Mouse (Mus musculus): ENCODE measurements around the gene Rasgrp3. TPM values are rescaled to one million over a fixed set of nuclear protein-coding genes. Genes with fewer than 3 reads are reported as not detected.
A peak's percentile ranks its signal among the peaks of the same experiment; 100 is the strongest.

The Rasgrp3 gene
- polyA plus RNA-seq, 1 experiment from 2014 or later, result 19.4 TPM

- DNase-seq (ENCODE audit: low spot score), result no peak
- no peak overlapping the region for H3K4me3 ChIP-seq (ENCODE audit: low read depth, low read length)
- no peak overlapping the region for H3K9ac ChIP-seq (ENCODE audit: low read length)
- ATAC-seq (replicated peaks; ENCODE audit: low FRiP score, low TSS enrichment, low read depth), result 0 out of 2 replicates have a peak, but pooled peaks have one; percentile 21
- H3K9me3 ChIP-seq (ENCODE audit: control insufficient read depth, low read length), result no peaks in the 10 kb centered on the region
- H3K4me1 ChIP-seq (replicated peaks; ENCODE audit: control insufficient read depth, insufficient read depth, low read length), result 0 out of 2 replicates have a peak, but pooled peaks cover 3% of the 10 kb centered on the region
- H3K36me3 ChIP-seq (ENCODE audit: control insufficient read depth, insufficient read depth, low read length), result peaks cover 14% of the 10 kb centered on the region
- WGBS, result 76% methylated on average over 12 of the region's 12 CpGs
- H3K4me2 ChIP-seq (ENCODE audit: low read length), result no peak overlapping the region
- no peaks in the 10 kb centered on the region for H3K27me3 ChIP-seq (replicated peaks; ENCODE audit: control insufficient read depth, insufficient read depth, low read length)
- no peak overlapping the region for H3K27ac ChIP-seq (ENCODE audit: low read depth)
Observed at GRCm38 (mm10) chr17:75534314-75535020, 98.8 kb downstream of the Rasgrp3 start.

DNA sequence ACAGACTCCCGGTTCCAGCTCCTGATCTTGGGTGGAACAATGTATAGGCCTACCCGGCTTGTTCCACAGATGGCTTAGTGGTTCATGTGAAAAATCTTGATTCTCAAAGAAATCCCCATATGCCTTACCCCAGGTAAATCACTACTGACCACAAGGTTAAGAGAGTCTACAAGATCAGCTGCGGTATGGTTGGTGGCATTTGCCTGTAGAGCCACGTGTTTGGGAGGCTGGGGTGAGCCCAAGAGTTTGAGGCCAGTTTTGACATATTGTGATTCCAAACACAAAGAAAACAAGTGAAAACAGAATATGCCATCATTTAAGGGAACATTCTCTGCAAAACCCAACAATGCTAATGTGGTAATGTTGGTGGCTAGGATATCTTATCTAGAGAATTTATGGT is 99.9 kb downstream of the Rasgrp3 start:
- WGBS, result 93% methylated on average over 4 of the region's 4 CpGs
- Histone ChIP-seq H3K4me1 (replicated peaks; ENCODE audit: control insufficient read depth, insufficient read depth, low read length) (0 out of 2 replicates have a peak, but pooled peaks cover 3% of the 10 kb centered on the region), H3K27ac (ENCODE audit: low read depth) (no peak overlapping the region), H3K9me3 (ENCODE audit: control insufficient read depth, low read length) (no peaks in the 10 kb centered on the region), H3K27me3 (replicated peaks; ENCODE audit: control insufficient read depth, insufficient read depth, low read length) (no peaks in the 10 kb centered on the region), H3K9ac (ENCODE audit: low read length) (no peak overlapping the region), H3K4me3 (ENCODE audit: low read depth, low read length) (no peak overlapping the region), H3K4me2 (ENCODE audit: low read length) (no peak overlapping the region), H3K36me3 (ENCODE audit: control insufficient read depth, insufficient read depth, low read length) (peaks cover 23% of the 10 kb centered on the region)
- DNase-seq (ENCODE audit: low spot score) (no peak), ATAC-seq (replicated peaks; ENCODE audit: low FRiP score, low TSS enrichment, low read depth) (no peak)

DNA sequence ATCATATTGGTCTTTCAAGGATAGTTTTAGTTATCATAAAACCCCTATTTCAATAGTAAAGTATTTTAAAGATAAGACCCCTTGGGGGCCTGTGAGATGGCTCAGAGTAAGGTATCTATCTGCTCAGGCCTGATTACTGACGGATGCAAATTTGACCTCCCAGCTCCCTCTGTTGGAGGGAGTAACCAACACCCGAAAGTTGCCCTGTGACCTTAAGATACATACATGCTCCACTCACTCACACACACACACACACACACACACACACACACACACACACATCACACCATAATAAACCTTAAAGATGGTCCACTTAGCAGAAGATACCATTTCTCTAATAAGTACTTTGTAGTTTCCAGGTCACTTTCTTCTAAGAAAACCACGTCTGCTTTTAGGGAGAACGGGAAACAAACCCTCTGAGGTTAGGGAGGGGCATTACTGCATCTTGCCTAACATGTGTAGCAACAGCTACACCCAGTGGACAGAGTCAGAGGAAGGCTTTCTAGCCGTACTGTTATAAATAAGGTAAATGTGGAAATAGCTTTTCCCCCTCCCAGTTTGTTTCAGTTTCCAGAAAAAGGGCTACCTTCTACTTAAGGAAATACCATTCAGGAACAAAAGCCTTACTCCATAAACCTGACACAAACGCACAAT is 100.8 kb downstream of the Rasgrp3 start:
- Histone ChIP-seq H3K36me3 (ENCODE audit: control insufficient read depth, insufficient read depth, low read length) (peaks cover 23% of the 10 kb centered on the region), H3K4me2 (ENCODE audit: low read length) (no peak overlapping the region), H3K27ac (ENCODE audit: low read depth) (no peak overlapping the region), H3K4me1 (replicated peaks; ENCODE audit: control insufficient read depth, insufficient read depth, low read length) (0 out of 2 replicates have a peak, but pooled peaks cover 3% of the 10 kb centered on the region), H3K4me3 (ENCODE audit: low read depth, low read length) (no peak overlapping the region), H3K9ac (ENCODE audit: low read length) (no peak overlapping the region), H3K27me3 (replicated peaks; ENCODE audit: control insufficient read depth, insufficient read depth, low read length) (no peaks in the 10 kb centered on the region), H3K9me3 (ENCODE audit: control insufficient read depth, low read length) (no peaks in the 10 kb centered on the region)
- whole genome bisulfite sequencing, result 19% methylated on average over 6 of the region's 6 CpGs
- ATAC-seq (replicated peaks; ENCODE audit: low FRiP score, low TSS enrichment, low read depth) (0 out of 2 replicates have a peak, but pooled peaks have one; percentile 48), DNase-seq (ENCODE audit: low spot score) (no peak)

GRCm38 (mm10) chr17:75537050-75537445 is 101.4 kb downstream of the Rasgrp3 start:
- Histone ChIP-seq H3K9ac (ENCODE audit: low read length) (no peak overlapping the region), H3K4me2 (ENCODE audit: low read length) (no peak overlapping the region), H3K4me3 (ENCODE audit: low read depth, low read length) (no peak overlapping the region), H3K27ac (ENCODE audit: low read depth) (no peak overlapping the region), H3K27me3 (replicated peaks; ENCODE audit: control insufficient read depth, insufficient read depth, low read length) (no peaks in the 10 kb centered on the region), H3K36me3 (ENCODE audit: control insufficient read depth, insufficient read depth, low read length) (peaks cover 27% of the 10 kb centered on the region), H3K9me3 (ENCODE audit: control insufficient read depth, low read length) (no peaks in the 10 kb centered on the region), H3K4me1 (replicated peaks; ENCODE audit: control insufficient read depth, insufficient read depth, low read length) (0 out of 2 replicates have a peak, but pooled peaks cover 3% of the 10 kb centered on the region)
- ATAC-seq (replicated peaks; ENCODE audit: low FRiP score, low TSS enrichment, low read depth) (no peak), DNase-seq (ENCODE audit: low spot score) (no peak)
- 52% methylated on average over 7 of the region's 7 CpGs for WGBS

- H3K27ac ChIP-seq (ENCODE audit: low read depth), result no peak overlapping the region
- no peaks in the 10 kb centered on the region for H3K27me3 ChIP-seq (replicated peaks; ENCODE audit: control insufficient read depth, insufficient read depth, low read length)
- peaks cover 37% of the 10 kb centered on the region for H3K36me3 ChIP-seq (ENCODE audit: control insufficient read depth, insufficient read depth, low read length)
- H3K9ac ChIP-seq (ENCODE audit: low read length), result no peak overlapping the region
- H3K4me1 ChIP-seq (replicated peaks; ENCODE audit: control insufficient read depth, insufficient read depth, low read length), result 0 out of 2 replicates have a peak, but pooled peaks cover 3% of the 10 kb centered on the region
- no peak for DNase-seq (ENCODE audit: low spot score)
- ATAC-seq (replicated peaks; ENCODE audit: low FRiP score, low TSS enrichment, low read depth), result no peak
- no peak overlapping the region for H3K4me2 ChIP-seq (ENCODE audit: low read length)
- no peak overlapping the region for H3K4me3 ChIP-seq (ENCODE audit: low read depth, low read length)
- WGBS, result 82% methylated on average over 12 of the region's 12 CpGs
- H3K9me3 ChIP-seq (ENCODE audit: control insufficient read depth, low read length), result no peaks in the 10 kb centered on the region
Observed at GRCm38 (mm10) chr17:75538431-75538830, 102.7 kb downstream of the Rasgrp3 start.

DNA sequence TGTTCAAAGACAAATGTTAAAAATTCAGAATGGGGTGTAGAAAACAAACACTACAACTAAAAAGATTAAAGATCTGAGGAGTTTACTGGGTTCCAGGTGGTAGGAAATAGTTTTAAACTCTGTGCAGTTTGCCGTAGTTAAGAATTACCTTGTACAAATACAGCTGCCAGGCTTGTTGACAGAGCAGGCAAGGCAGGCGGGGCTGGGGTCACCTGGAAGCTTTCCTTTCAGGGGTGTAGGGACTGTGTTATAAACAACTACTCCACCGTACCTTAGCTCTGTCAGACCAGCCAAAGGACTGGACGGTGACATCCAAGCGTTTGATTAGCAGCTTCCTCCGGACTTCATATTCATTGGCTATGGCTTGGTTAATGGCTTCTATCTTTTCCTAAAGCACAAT is 103.4 kb downstream of the Rasgrp3 start:
- 55% methylated on average over 6 of the region's 6 CpGs for whole genome bisulfite sequencing
- Histone ChIP-seq H3K9ac (ENCODE audit: low read length) (no peak overlapping the region), H3K4me3 (ENCODE audit: low read depth, low read length) (no peak overlapping the region), H3K27me3 (replicated peaks; ENCODE audit: control insufficient read depth, insufficient read depth, low read length) (no peaks in the 10 kb centered on the region), H3K36me3 (ENCODE audit: control insufficient read depth, insufficient read depth, low read length) (peaks cover 43% of the 10 kb centered on the region), H3K4me2 (ENCODE audit: low read length) (no peak overlapping the region), H3K27ac (ENCODE audit: low read depth) (no peak overlapping the region), H3K9me3 (ENCODE audit: control insufficient read depth, low read length) (no peaks in the 10 kb centered on the region), H3K4me1 (replicated peaks; ENCODE audit: control insufficient read depth, insufficient read depth, low read length) (0 out of 2 replicates have a peak, but pooled peaks cover 3% of the 10 kb centered on the region)
- no peak for ATAC-seq (replicated peaks; ENCODE audit: low FRiP score, low TSS enrichment, low read depth)
- no peak for DNase-seq (ENCODE audit: low spot score)

DNA sequence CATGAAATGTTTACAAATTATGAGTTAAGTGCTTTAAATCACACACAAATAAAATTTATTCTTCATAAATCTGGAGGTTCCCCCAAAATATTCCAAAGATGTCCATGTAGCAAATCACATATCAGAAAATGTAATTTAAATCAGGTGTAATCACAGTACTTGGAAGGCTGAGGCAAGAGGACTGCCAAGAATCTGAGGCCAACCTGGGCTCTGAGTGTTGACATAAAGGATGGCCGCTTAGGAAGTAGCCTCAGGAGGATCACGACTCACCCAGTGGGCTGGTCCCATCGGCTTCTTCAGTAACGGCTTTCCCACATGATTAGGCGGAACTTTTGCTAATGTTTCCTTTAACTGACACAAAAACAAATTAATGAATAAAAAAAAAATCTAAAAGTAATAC is 104.1 kb downstream of the Rasgrp3 start:
- H3K27ac ChIP-seq (ENCODE audit: low read depth), result no peak overlapping the region
- H3K4me3 ChIP-seq (ENCODE audit: low read depth, low read length), result no peak overlapping the region
- 0 out of 2 replicates have a peak, but pooled peaks cover 3% of the 10 kb centered on the region for H3K4me1 ChIP-seq (replicated peaks; ENCODE audit: control insufficient read depth, insufficient read depth, low read length)
- ATAC-seq (replicated peaks; ENCODE audit: low FRiP score, low TSS enrichment, low read depth) (no peak), DNase-seq (ENCODE audit: low spot score) (no peak)
- peaks cover 50% of the 10 kb centered on the region for H3K36me3 ChIP-seq (ENCODE audit: control insufficient read depth, insufficient read depth, low read length)
- 76% methylated on average over 5 of the region's 5 CpGs for whole genome bisulfite sequencing
- no peaks in the 10 kb centered on the region for H3K27me3 ChIP-seq (replicated peaks; ENCODE audit: control insufficient read depth, insufficient read depth, low read length)
- H3K4me2 ChIP-seq (ENCODE audit: low read length), result no peak overlapping the region
- no peak overlapping the region for H3K9ac ChIP-seq (ENCODE audit: low read length)
- no peaks in the 10 kb centered on the region for H3K9me3 ChIP-seq (ENCODE audit: control insufficient read depth, low read length)

- 66% methylated on average over 7 of the region's 7 CpGs for WGBS
- Histone ChIP-seq H3K9ac (ENCODE audit: low read length) (no peak overlapping the region), H3K4me3 (ENCODE audit: low read depth, low read length) (no peak overlapping the region), H3K36me3 (ENCODE audit: control insufficient read depth, insufficient read depth, low read length) (peaks cover 70% of the 10 kb centered on the region), H3K27me3 (replicated peaks; ENCODE audit: control insufficient read depth, insufficient read depth, low read length) (no peaks in the 10 kb centered on the region), H3K4me1 (replicated peaks; ENCODE audit: control insufficient read depth, insufficient read depth, low read length) (0 out of 2 replicates have a peak, but pooled peaks cover 3% of the 10 kb centered on the region), H3K4me2 (ENCODE audit: low read length) (no peak overlapping the region), H3K9me3 (ENCODE audit: control insufficient read depth, low read length) (no peaks in the 10 kb centered on the region), H3K27ac (ENCODE audit: low read depth) (no peak overlapping the region)
- no peak for DNase-seq (ENCODE audit: low spot score)
- no peak for ATAC-seq (replicated peaks; ENCODE audit: low FRiP score, low TSS enrichment, low read depth)
Observed at GRCm38 (mm10) chr17:75543434-75543833, 107.7 kb downstream of the Rasgrp3 start.

All from intestine, embryonic 14.5 days (tissue).